Mouse (Mus musculus) stomach, postnatal 0 days (tissue): ENCODE measurements around the gene Gm44805.

Source experiments
- CTCF ChIP-seq: IDR thresholded peaks from 2 replicates; pipeline ENCODE4 v1.5.1; 2016; ENCODE audit warnings: antibody characterized with exemption, low read depth, mild to moderate bottlenecking, moderate library complexity
- EP300 ChIP-seq: optimal IDR thresholded peaks from 2 replicates; pipeline ENCODE3; 2016; ENCODE audit warnings: antibody characterized with exemption

GRCm38 (mm10) chr7:19695881-19696280 lies 14.7 kb upstream of the Gm44805 start:
- no peak for TF ChIP-seq EP300
- TF ChIP-seq CTCF = no peak
